Mouse (Mus musculus) lung, embryonic 14.5 days (tissue): Measurements from ENCODE around the gene Agpat3. TPM values are rescaled to one million over a fixed set of nuclear protein-coding genes. Genes with fewer than 3 reads are reported as not detected.

Source experiments
- ATAC-seq: fragments of 200-750 bp; cut with Nextera tagmentation; 2 replicates; pipeline ENCODE4 v1.8.0; 2017; ENCODE audit warnings: mild to moderate bottlenecking, moderate TSS enrichment, moderate library complexity; ENCODE audit not compliant: insufficient read depth
- DNase-seq: peaks from one replicate; pipeline ENCODE4 v3.0.0-alpha.2; 2015
- H3K27ac ChIP-seq: fragments of 300-500 bp; sonication (generic); 2 replicates; pipeline ENCODE4 v1.5.1; 2014; ENCODE audit warnings: low read depth, mild to moderate bottlenecking, moderate library complexity
- H3K27me3 ChIP-seq: fragments of 300-500 bp; sonication (generic); 2 replicates; pipeline ENCODE4 v1.6.1; 2014; ENCODE audit warnings: low read length, control low read depth; ENCODE audit not compliant: insufficient read depth
- H3K36me3 ChIP-seq: fragments of 300-500 bp; sonication (generic); 2 replicates; pipeline ENCODE4 v1.6.1; 2014; ENCODE audit warnings: control low read depth; ENCODE audit not compliant: insufficient read depth
- H3K4me1 ChIP-seq: fragments of 300-500 bp; sonication (generic); 2 replicates; pipeline ENCODE4 v1.6.1; 2014; ENCODE audit warnings: antibody characterized with exemption, control low read depth; ENCODE audit not compliant: insufficient read depth
- H3K4me2 ChIP-seq: fragments of 300-500 bp; sonication (generic); 2 replicates; pipeline ENCODE4 v1.6.1; 2014; ENCODE audit warnings: mild to moderate bottlenecking
- H3K4me3 ChIP-seq: fragments of 300-500 bp; sonication (generic); 2 replicates; pipeline ENCODE4 v1.5.1; 2014; ENCODE audit warnings: low read depth, low read length
- H3K9ac ChIP-seq: fragments of 300-500 bp; sonication (generic); 2 replicates; pipeline ENCODE4 v1.6.1; 2014
- H3K9me3 ChIP-seq: fragments of 300-500 bp; sonication (generic); 2 replicates; pipeline ENCODE4 v1.6.1; 2016; ENCODE audit warnings: low read depth, low read length, control low read depth
- CTCF ChIP-seq: IDR thresholded peaks from 2 replicates; pipeline ENCODE4 v1.5.1; 2016; ENCODE audit warnings: antibody characterized with exemption, low read depth
- WGBS: fragments of 180-500 bp; shearing (Covaris S2); extraction: QIAGEN DNeasy Blood & Tissue Kit; methylation state at CpG from one replicate; pipeline ENCODE4 v1.1.7; 2014; 5-methylcytosine and 5-hydroxymethylcytosine counted together
- polyA plus RNA-seq: library from polyadenylated mRNA; unstranded; fragments of >200 nt; fragmentation: Nextera tagmentation; extraction: Ambion mirVana; gene quantifications from 2 replicates; pipeline ENCODE4 v1.2.1, GENCODE M21; 2014

Gene Agpat3
- polyA plus RNA-seq, 1 experiment from 2014 or later = 62.1 TPM

DNA sequence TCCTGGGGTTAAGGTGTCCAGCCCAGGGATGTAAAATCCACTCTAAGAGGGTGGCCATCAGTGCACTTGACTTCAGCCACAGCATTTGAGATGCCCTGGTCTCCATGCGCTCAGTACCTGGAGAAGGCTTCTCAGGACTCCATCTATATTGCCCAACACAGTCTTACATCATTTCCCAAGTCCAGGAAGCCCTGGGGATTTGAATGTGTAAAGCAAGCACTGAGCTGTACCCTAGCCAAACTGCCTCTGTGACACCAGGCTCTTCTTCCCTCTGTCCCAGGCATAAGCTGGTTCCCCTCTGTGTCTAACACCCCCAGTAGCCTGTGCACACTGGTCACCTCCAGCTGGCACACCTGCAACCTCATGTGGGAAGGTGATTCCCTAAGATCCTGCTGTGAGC is 10.2 kb downstream of the Agpat3 start:
- ATAC-seq = no peak
- no peaks in the 10 kb centered on the region for H3K4me1 ChIP-seq
- DNase-seq = no peak
- H3K27me3 ChIP-seq = no peaks in the 10 kb centered on the region
- no peak overlapping the region for H3K4me3 ChIP-seq
- H3K4me2 ChIP-seq = no peak overlapping the region
- no peak overlapping the region for H3K27ac ChIP-seq
- no peak overlapping the region for H3K9ac ChIP-seq
- TF ChIP-seq CTCF = no peak
- 94% methylated on average over 1 of the region's 1 CpGs for WGBS
- H3K9me3 ChIP-seq = no peaks in the 10 kb centered on the region
- peaks cover 6% of the 10 kb centered on the region; the same call in 1 of the 2 replicates for H3K36me3 ChIP-seq

DNA sequence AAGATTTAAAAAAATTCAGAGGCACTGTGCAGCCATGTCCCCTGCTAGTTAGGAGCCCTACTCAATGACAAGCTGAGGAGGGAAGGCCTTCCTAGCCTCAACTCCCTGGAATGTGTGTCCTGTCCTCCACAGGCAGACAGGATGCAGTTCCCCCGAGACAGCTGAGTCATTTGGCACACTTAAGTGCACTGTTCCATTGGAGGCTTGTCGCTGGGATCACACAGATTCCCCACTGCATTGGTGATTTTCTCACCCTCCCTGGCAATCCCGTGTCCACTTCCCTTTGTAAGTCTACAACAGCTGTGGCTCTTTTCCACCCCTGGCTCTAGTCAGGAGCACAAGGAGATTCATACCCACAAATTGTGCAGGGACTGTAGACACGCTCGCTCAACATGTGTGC is 14.1 kb downstream of the Agpat3 start:
- Histone ChIP-seq H3K9me3 (no peaks in the 10 kb centered on the region), H3K9ac (no peak overlapping the region), H3K4me1 (no peaks in the 10 kb centered on the region), H3K36me3 (peaks cover 6% of the 10 kb centered on the region; the same call in 1 of the 2 replicates), H3K27ac (no peak overlapping the region), H3K4me2 (no peak overlapping the region), H3K27me3 (no peaks in the 10 kb centered on the region), H3K4me3 (no peak overlapping the region)
- peak; percentile 47 for DNase-seq
- no peak for ATAC-seq
- WGBS = 56% methylated on average over 5 of the region's 5 CpGs
- no peak for TF ChIP-seq CTCF

DNA sequence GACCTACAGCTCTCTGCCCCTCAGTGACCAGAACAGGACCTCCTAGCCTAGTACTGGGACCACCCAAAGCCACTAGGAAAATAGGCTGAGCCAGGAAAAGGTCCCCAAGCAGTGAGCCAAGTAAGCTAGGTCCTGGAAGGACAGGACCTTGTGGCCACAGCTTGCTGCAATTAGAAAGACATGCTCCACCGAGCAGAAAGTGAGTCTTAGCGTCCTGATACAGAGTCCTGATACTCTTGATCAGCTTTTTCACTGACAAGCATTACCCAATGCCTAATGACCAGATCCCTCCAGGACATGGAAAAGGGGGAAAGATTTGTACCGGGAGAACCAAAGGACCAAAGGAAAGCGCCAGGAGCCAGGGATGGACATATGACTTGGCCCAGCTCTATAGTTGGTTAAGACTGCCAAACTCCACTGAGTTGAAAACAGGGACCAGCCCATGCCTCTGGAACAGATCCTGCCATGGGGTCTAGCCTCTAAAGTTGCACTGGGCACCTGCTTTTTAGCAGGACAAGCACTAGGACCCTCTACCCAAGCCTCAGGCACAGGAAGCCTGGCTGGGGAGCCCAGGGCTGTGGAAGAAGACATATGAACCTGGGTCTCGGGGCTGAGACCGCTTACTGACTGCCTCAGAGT is 17.2 kb downstream of the Agpat3 start:
- H3K9me3 ChIP-seq = no peaks in the 10 kb centered on the region
- peaks cover 5% of the 10 kb centered on the region; the same call in 1 of the 2 replicates for H3K36me3 ChIP-seq
- WGBS = 82% methylated on average over 6 of the region's 6 CpGs
- H3K4me2 ChIP-seq = no peak overlapping the region
- H3K4me3 ChIP-seq = no peak overlapping the region
- H3K27me3 ChIP-seq = no peaks in the 10 kb centered on the region
- no peak overlapping the region for H3K27ac ChIP-seq
- no peaks in the 10 kb centered on the region for H3K4me1 ChIP-seq
- DNase-seq (no peak), ATAC-seq (no peak)
- no peak for TF ChIP-seq CTCF
- no peak overlapping the region for H3K9ac ChIP-seq

DNA sequence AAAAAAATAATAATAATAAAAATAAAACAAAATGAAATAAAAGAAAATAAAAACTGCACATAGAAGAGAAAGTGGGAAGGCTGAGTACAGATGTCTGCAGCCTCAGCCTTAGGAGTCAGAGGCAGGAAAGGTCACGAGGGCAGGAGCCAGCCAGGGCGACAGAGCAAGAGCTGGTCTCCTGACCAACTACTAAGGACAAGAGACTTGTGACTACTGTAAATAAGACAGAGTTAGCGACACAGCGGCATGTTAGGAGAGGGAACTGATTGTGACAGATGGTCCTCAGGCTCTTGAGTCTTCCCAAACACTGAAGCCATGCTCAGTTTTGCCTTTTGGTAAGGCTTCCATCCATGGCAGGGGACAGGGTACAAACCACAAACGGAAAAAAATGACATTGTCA is 20.7 kb downstream of the Agpat3 start:
- no peak for DNase-seq
- peaks cover 8% of the 10 kb centered on the region; the same call in 1 of the 2 replicates for H3K36me3 ChIP-seq
- H3K9ac ChIP-seq = no peak overlapping the region
- H3K4me2 ChIP-seq = no peak overlapping the region
- no peaks in the 10 kb centered on the region for H3K9me3 ChIP-seq
- ATAC-seq = no peak
- no peaks in the 10 kb centered on the region for H3K27me3 ChIP-seq
- no peak overlapping the region for H3K4me3 ChIP-seq
- no peak for TF ChIP-seq CTCF
- no peak overlapping the region for H3K27ac ChIP-seq
- WGBS = 78% methylated on average over 5 of the region's 5 CpGs
- H3K4me1 ChIP-seq = no peaks in the 10 kb centered on the region

DNA sequence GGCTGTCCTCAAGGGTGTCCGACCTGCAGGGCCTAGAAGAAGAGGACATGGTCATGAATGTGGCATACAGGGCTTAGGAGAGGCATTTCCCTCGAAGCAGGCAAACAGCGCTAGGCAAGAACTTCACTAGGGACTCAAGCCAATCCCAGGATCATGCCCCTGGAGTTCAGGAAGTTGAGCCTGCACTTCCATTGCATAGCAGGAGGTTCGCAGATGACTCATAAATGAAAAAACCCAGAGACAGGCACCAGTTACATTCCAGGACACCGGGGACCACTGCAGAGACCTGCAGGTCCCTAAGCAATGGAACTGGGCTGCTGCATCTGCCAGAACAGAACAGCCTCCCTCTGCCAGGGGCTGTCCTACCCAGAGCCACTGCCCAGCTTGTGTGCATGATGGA is 23.0 kb downstream of the Agpat3 start:
- no peak overlapping the region for H3K27ac ChIP-seq
- DNase-seq (no peak), ATAC-seq (no peak)
- 82% methylated on average over 5 of the region's 5 CpGs for WGBS
- H3K9me3 ChIP-seq = no peaks in the 10 kb centered on the region
- peaks cover 13% of the 10 kb centered on the region; the same call in 1 of the 2 replicates for H3K36me3 ChIP-seq
- no peak overlapping the region for H3K4me3 ChIP-seq
- no peaks in the 10 kb centered on the region for H3K27me3 ChIP-seq
- no peak overlapping the region for H3K9ac ChIP-seq
- TF ChIP-seq CTCF = no peak
- no peak overlapping the region for H3K4me2 ChIP-seq
- H3K4me1 ChIP-seq = no peaks in the 10 kb centered on the region

DNA sequence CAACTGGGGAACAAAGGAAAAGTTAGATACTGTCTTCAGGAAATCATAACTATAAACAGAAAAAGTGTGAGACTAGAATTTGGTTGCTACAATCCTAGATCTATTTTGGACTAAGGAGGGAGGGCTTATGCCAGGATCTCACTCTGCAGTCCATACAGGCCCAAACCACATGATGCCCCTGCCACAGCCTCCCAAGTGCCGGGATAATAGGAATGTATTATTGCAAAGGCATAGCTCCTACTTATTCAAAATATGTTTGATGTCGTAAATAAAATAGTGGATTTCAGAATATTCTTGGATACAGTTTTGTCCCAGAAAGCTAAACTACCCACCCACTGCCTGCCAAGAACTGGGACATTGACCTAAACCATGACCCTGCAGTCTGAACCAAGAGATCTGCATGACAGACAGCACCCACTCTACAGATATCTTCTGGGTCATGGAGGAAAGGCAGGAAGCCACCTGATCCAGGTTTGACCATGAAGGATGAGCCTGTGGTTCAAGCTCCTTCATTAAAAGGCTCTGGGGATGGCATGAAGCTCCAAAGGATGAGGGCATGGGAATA is 24.2 kb downstream of the Agpat3 start:
- Histone ChIP-seq H3K9me3 (no peaks in the 10 kb centered on the region), H3K4me2 (no peak overlapping the region), H3K27ac (no peak overlapping the region), H3K4me3 (no peak overlapping the region), H3K4me1 (no peaks in the 10 kb centered on the region), H3K9ac (no peak overlapping the region), H3K27me3 (no peaks in the 10 kb centered on the region), H3K36me3 (peaks cover 18% of the 10 kb centered on the region; the same call in 1 of the 2 replicates)
- no peak for ATAC-seq
- DNase-seq = no peak
- WGBS = 88% methylated on average over 2 of the region's 2 CpGs
- TF ChIP-seq CTCF = no peak

DNA sequence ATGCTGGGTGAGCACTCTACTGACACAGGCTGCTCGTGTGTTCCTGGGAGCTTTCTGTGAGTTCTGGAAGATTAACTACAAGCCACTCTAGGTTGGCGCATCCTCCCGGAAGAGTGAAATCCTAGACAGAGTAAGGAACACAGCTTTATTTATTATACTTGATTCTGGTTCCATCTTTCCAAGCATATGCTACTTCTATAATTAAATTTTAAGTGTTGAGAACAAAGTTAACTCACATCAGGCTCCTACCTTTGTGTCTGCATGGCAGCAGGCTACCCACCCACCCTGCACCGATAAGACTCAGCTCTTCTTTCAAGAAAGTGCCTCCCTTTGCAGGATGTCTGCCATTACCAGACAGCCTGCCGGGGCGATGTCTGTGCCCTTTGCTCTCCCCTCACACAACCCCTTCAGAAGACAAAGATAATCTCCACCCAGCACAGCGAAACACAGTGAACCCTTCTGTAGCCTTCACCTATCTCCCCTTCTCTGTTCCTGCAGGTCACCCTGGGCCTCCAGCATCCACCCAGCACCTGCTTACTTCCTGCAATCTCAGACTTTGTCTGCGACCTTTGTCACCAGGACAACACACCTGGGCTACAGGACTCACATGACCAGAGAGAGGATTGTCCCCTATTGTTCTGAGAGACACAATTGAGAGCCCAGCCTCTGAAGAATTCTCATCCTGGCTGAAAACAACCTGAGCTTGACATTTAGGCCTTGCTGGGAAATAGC is 26.2 kb downstream of the Agpat3 start:
- no peaks in the 10 kb centered on the region for H3K9me3 ChIP-seq
- no peak for ATAC-seq
- peaks cover 18% of the 10 kb centered on the region; the same call in 1 of the 2 replicates for H3K36me3 ChIP-seq
- no peaks in the 10 kb centered on the region for H3K27me3 ChIP-seq
- no peak overlapping the region for H3K4me2 ChIP-seq
- TF ChIP-seq CTCF = no peak
- 70% methylated on average over 8 of the region's 8 CpGs for WGBS
- H3K4me3 ChIP-seq = no peak overlapping the region
- H3K9ac ChIP-seq = no peak overlapping the region
- H3K27ac ChIP-seq = no peak overlapping the region
- no peak for DNase-seq
- no peaks in the 10 kb centered on the region for H3K4me1 ChIP-seq
